Mouse (Mus musculus): ENCODE results near the gene Trim7. TPM values are rescaled to one million over a fixed set of nuclear protein-coding genes. Genes with fewer than 3 reads are reported as not detected.

Gene Trim7
- total RNA-seq, 2 experiments from 2014 or later: 1.4 to 2.2 TPM

- intact Hi-C loops (cut with DNase I): loop anchor here (1.0 to 10.0 kb wide), 2 partner anchors 17 to 455 kb away; partner anchors contain the start of gene Trim41
- peak; percentile 92 to 96 for DNase-seq (ENCODE audit: low spot score in 2 of 2)
These were observed 25.8 kb upstream of the Trim7 start, which contains the start of gene Rack1 for GRCm38 (mm10) chr11:48799921-48800701. TSS of gene Rack1 (plus strand) at chr11:48800332.

GRCm38 (mm10) chr11:48801831-48802772 is 23.8 kb upstream of the Trim7 start:
- intact Hi-C loops (cut with DNase I): loop anchor here (10.0 kb wide), 1 partner anchor 453 kb away; no protein-coding TSS in a partner anchor

GRCm38 (mm10) chr11:48803988-48804387 is 22.0 kb upstream of the Trim7 start:
- no peak for DNase-seq (ENCODE audit: low spot score in 2 of 2)
- intact Hi-C loops (cut with DNase I): loop anchor here (10.0 kb wide), 1 partner anchor 451 kb away; no protein-coding TSS in a partner anchor

More at GRCm38 (mm10) chr11:48801831-48802772, 23.8 kb upstream of the Trim7 start:
- no peak for DNase-seq (ENCODE audit: low spot score in 2 of 2)

GRCm38 (mm10) chr11:48804922-48805321 is 21.0 kb upstream of the Trim7 start:
- intact Hi-C loops (cut with DNase I): loop anchor here (10.0 kb wide), 1 partner anchor 450 kb away; no protein-coding TSS in a partner anchor
- no peak for DNase-seq (ENCODE audit: low spot score in 2 of 2)

- intact Hi-C loops (cut with DNase I): loop anchor here (10.0 kb wide), 1 partner anchor 448 kb away; no protein-coding TSS in a partner anchor
- DNase-seq (ENCODE audit: low spot score in 2 of 2): peak; percentile 51 to 66
These were observed 18.9 kb upstream of the Trim7 start for GRCm38 (mm10) chr11:48806856-48807562.

- intact Hi-C loops (cut with DNase I): loop anchor here (10.0 kb wide), 1 partner anchor 447 kb away; no protein-coding TSS in a partner anchor
These were observed 18.2 kb upstream of the Trim7 start for GRCm38 (mm10) chr11:48807563-48808303.

GRCm38 (mm10) chr11:48808304-48808646 is 17.7 kb upstream of the Trim7 start:
- intact Hi-C loops (cut with DNase I): loop anchor here (10.0 kb wide), 1 partner anchor 447 kb away; no protein-coding TSS in a partner anchor
- no peak for DNase-seq (ENCODE audit: low spot score in 2 of 2)

More at GRCm38 (mm10) chr11:48807563-48808303, 18.2 kb upstream of the Trim7 start:
- no peak for DNase-seq (ENCODE audit: low spot score in 2 of 2)

GRCm38 (mm10) chr11:48808737-48809433 is 17.1 kb upstream of the Trim7 start:
- no peak for DNase-seq (ENCODE audit: low spot score in 2 of 2)
- intact Hi-C loops (cut with DNase I): loop anchor here (10.0 kb wide), 1 partner anchor 446 kb away; no protein-coding TSS in a partner anchor

- intact Hi-C loops (cut with DNase I): loop anchor here (10.0 kb wide), 1 partner anchor 445 kb away; no protein-coding TSS in a partner anchor
- no peak for DNase-seq (ENCODE audit: low spot score in 2 of 2)
These were observed 16.5 kb upstream of the Trim7 start for GRCm38 (mm10) chr11:48809434-48809830.

- intact Hi-C loops (cut with DNase I): no loop called here
- DNase-seq (ENCODE audit: low spot score in 2 of 2): no peak
These were observed 15.8 kb upstream of the Trim7 start for GRCm38 (mm10) chr11:48810142-48810541.

GRCm38 (mm10) chr11:48813782-48814181 is 12.2 kb upstream of the Trim7 start:
- intact Hi-C loops (cut with DNase I): no loop called here
- DNase-seq (ENCODE audit: low spot score in 2 of 2): no peak

- DNase-seq (ENCODE audit: low spot score in 2 of 2): no peak
- intact Hi-C loops (cut with DNase I): loop anchor here (5.0 kb wide), 1 partner anchor 386 kb away; the partner anchor contains the start of gene Zfp62
These were observed 10.1 kb upstream of the Trim7 start for GRCm38 (mm10) chr11:48815851-48816250.

- intact Hi-C loops (cut with DNase I): loop anchor here (5.0 kb wide), 1 partner anchor 386 kb away; the partner anchor contains the start of gene Zfp62
- DNase-seq (ENCODE audit: low spot score in 2 of 2): peak; percentile 46 to 48
These were observed 9.6 kb upstream of the Trim7 start for GRCm38 (mm10) chr11:48816281-48816781.

- intact Hi-C loops (cut with DNase I): loop anchor here (1.0 to 5.0 kb wide), 3 partner anchors 17 to 385 kb away; partner anchors contain the start of genes Rack1 and Zfp62
These were observed 8.9 kb upstream of the Trim7 start, which contains the start of gene Trim41 for GRCm38 (mm10) chr11:48816800-48817665. TSS of gene Trim41 (minus strand) at chr11:48817353.

GRCm38 (mm10) chr11:48817794-48818193 is 8.1 kb upstream of the Trim7 start:
- intact Hi-C loops (cut with DNase I): loop anchor here (1.0 to 5.0 kb wide), 4 partner anchors 17 to 385 kb away; partner anchors contain the start of genes Rack1 and Zfp62
- no peak for DNase-seq (ENCODE audit: low spot score in 2 of 2)

More at GRCm38 (mm10) chr11:48816800-48817665, 8.9 kb upstream of the Trim7 start, which contains the start of gene Trim41:
- peak; percentile 99 for DNase-seq (ENCODE audit: low spot score in 2 of 2)

GRCm38 (mm10) chr11:48818346-48818745 is 7.6 kb upstream of the Trim7 start:
- intact Hi-C loops (cut with DNase I): loop anchor here (2.0 to 5.0 kb wide), 2 partner anchors 16 to 384 kb away; partner anchors contain the start of gene Zfp62
- peak; percentile 88 to 95 for DNase-seq (ENCODE audit: low spot score in 2 of 2)

All from left cerebral cortex, postnatal 25 days (tissue).